8 mouse cellular contexts compared by ENCODE assay signal in genomic region chr1:178463712-178464111, GRCm38 (mm10). TPM values are rescaled to one million over a fixed set of nuclear protein-coding genes. Genes with fewer than 3 reads are reported as not detected.
A peak's percentile ranks its signal among the peaks of the same experiment; 100 is the strongest.
DNase-seq lines count a peak whose midpoint lies in the region; ATAC-seq and TF ChIP-seq lines count a peak whose summit lies in the region.

No protein-coding gene starts in this region.

- in situ Hi-C loops in CH12.LX (cut with MboI; ENCODE audit: low pct_ligation_motif_present, low pct_unique_long_range_greater_than_20kb, low sequenced_read_pairs): loop anchor here (10.0 kb wide), 1 partner anchor 319 kb away; no protein-coding TSS in a partner anchor

- TF ChIP-seq EP300 in CH12.LX (IDR thresholded peaks at IDR 0.05; ENCODE audit: low read length): no peak
- no peak for TF ChIP-seq EP300 in stomach, postnatal 0 days (optimal IDR thresholded peaks at IDR 0.05)

- H3K27ac ChIP-seq in CH12.LX (ENCODE audit: insufficient read depth, low read depth): no peak overlapping the region
- H3K27ac ChIP-seq in forebrain, embryonic 11.5 days (ENCODE audit: low read depth, low read length): no peak overlapping the region
- no peak overlapping the region for H3K27ac ChIP-seq in heart, embryonic 16.5 days (ENCODE audit: low read length)
- H3K27ac ChIP-seq in liver, embryonic 13.5 days: no peak overlapping the region
- no peak overlapping the region for H3K27ac ChIP-seq in neural tube, embryonic 12.5 days
- H3K27ac ChIP-seq in stomach, postnatal 0 days (replicated peaks): no peak overlapping the region

- peak; percentile 91 for ATAC-seq in forebrain, embryonic 11.5 days (replicated peaks; ENCODE audit: low FRiP score)
- ATAC-seq in heart, embryonic 16.5 days (replicated peaks; ENCODE audit: extremely low read depth, insufficient read depth, low FRiP score): peak; percentile 86
- peak; percentile 82 for ATAC-seq in liver, embryonic 13.5 days (ENCODE audit: low read depth)
- ATAC-seq in neural tube, embryonic 12.5 days (ENCODE audit: low FRiP score, low read depth): peak; percentile 90
- peak; percentile 94 for ATAC-seq in stomach, postnatal 0 days (ENCODE audit: low FRiP score, low TSS enrichment)

- TF ChIP-seq RAD21 in CH12.LX (IDR thresholded peaks at IDR 0.05; ENCODE audit: low read depth, low read length): peak; percentile 96

- no peaks in the 10 kb centered on the region for H3K79me2 ChIP-seq in CH12.LX (replicated peaks; ENCODE audit: control insufficient read depth, extremely low read depth, insufficient read depth, poor library complexity, severe bottlenecking)

- no peak for TF ChIP-seq POLR2A in CH12.LX (IDR thresholded peaks at IDR 0.05; ENCODE audit: low read depth, low read length)

- peak; percentile 87 for DNase-seq in CH12.LX (ENCODE audit: extremely low read depth)
- peak; percentile 68 for DNase-seq in c-Kit-positive CD71-positive TER-119-negative erythroid progenitor cells, embryonic 14.5 days (ENCODE audit: low read depth)
- DNase-seq in forebrain, embryonic 11.5 days (ENCODE audit: low spot score): peak; percentile 91
- peak; percentile 87 for DNase-seq in kidney, postnatal 25 days
- DNase-seq in liver, embryonic 13.5 days: peak; percentile 69
- DNase-seq in stomach, postnatal 0 days (ENCODE audit: low spot score): peak; percentile 89

- WGBS in forebrain, embryonic 11.5 days: 0% methylated on average over 2 of the region's 2 CpGs
- 0% methylated on average over 2 of the region's 2 CpGs for WGBS in heart, embryonic 16.5 days
- WGBS in liver, embryonic 13.5 days (ENCODE audit: insufficient replicate concordance): 0% methylated on average over 2 of the region's 2 CpGs
- WGBS in neural tube, embryonic 12.5 days: 0% methylated on average over 2 of the region's 2 CpGs
- WGBS in stomach, postnatal 0 days: 0% methylated on average over 2 of the region's 2 CpGs

- TF ChIP-seq CTCF in CH12.LX (conservative IDR thresholded peaks at IDR 0.05 in 1 of 2, IDR thresholded peaks at IDR 0.05 in 1 of 2; ENCODE audit: low read depth in 2 of 2, low read length in 2 of 2): peak; percentile 65 to 92
- TF ChIP-seq CTCF in stomach, postnatal 0 days (IDR thresholded peaks at IDR 0.05; ENCODE audit: low read depth): peak; percentile 99

- no peak overlapping the region for H3K4me3 ChIP-seq in CH12.LX (replicated peaks in 1 of 3; ENCODE audit: low read depth in 2 of 3, low read length in 2 of 3, poor library complexity in 1 of 3)
- H3K4me3 ChIP-seq in forebrain, embryonic 11.5 days (ENCODE audit: low read depth, low read length): no peak overlapping the region
- H3K4me3 ChIP-seq in heart, embryonic 16.5 days (ENCODE audit: low read length): no peak overlapping the region
- H3K4me3 ChIP-seq in liver, embryonic 13.5 days (replicated peaks): no peak overlapping the region
- no peak overlapping the region for H3K4me3 ChIP-seq in neural tube, embryonic 12.5 days
- H3K4me3 ChIP-seq in stomach, postnatal 0 days (ENCODE audit: low read depth, low read length): no peak overlapping the region

- dilution Hi-C loops in CH12.LX (cut with MboI; ENCODE audit: extremely low pct_ligation_motif_present, extremely low pct_unique_long_range_greater_than_20kb, low sequenced_read_pairs): no loop called here

- no peaks in the 10 kb centered on the region for H3K27me3 ChIP-seq in CH12.LX (replicated peaks)
- H3K27me3 ChIP-seq in forebrain, embryonic 11.5 days (ENCODE audit: control insufficient read depth, insufficient read depth, low read length): no peaks in the 10 kb centered on the region
- H3K27me3 ChIP-seq in heart, embryonic 16.5 days (ENCODE audit: control insufficient read depth, insufficient read depth, low read length): no peaks in the 10 kb centered on the region
- no peaks in the 10 kb centered on the region for H3K27me3 ChIP-seq in liver, embryonic 13.5 days
- H3K27me3 ChIP-seq in neural tube, embryonic 12.5 days (replicated peaks): no peaks in the 10 kb centered on the region
- no peaks in the 10 kb centered on the region for H3K27me3 ChIP-seq in stomach, postnatal 0 days (ENCODE audit: control insufficient read depth, insufficient read depth, low read length)

- H3K9me3 ChIP-seq in CH12.LX (replicated peaks; ENCODE audit: low read length): peaks cover 3% of the 10 kb centered on the region
- H3K9me3 ChIP-seq in forebrain, embryonic 11.5 days (ENCODE audit: control insufficient read depth, low read length): no peaks in the 10 kb centered on the region
- 0 out of 2 replicates have a peak, but pooled peaks cover 3% of the 10 kb centered on the region for H3K9me3 ChIP-seq in heart, embryonic 16.5 days (replicated peaks; ENCODE audit: control insufficient read depth, low read length)
- no peaks in the 10 kb centered on the region for H3K9me3 ChIP-seq in liver, embryonic 13.5 days (replicated peaks)
- no peaks in the 10 kb centered on the region for H3K9me3 ChIP-seq in neural tube, embryonic 12.5 days
- H3K9me3 ChIP-seq in stomach, postnatal 0 days (ENCODE audit: control insufficient read depth, low read length): no peaks in the 10 kb centered on the region

- H3K9ac ChIP-seq in CH12.LX (ENCODE audit: insufficient read depth, low read depth): no peak overlapping the region
- H3K9ac ChIP-seq in forebrain, embryonic 11.5 days (ENCODE audit: low read length): no peak overlapping the region
- no peak overlapping the region for H3K9ac ChIP-seq in heart, embryonic 16.5 days (ENCODE audit: low read length)
- no peak overlapping the region for H3K9ac ChIP-seq in liver, embryonic 13.5 days
- H3K9ac ChIP-seq in neural tube, embryonic 12.5 days: no peak overlapping the region
- no peak overlapping the region for H3K9ac ChIP-seq in stomach, postnatal 0 days (ENCODE audit: low read length)

- H3K4me1 ChIP-seq in CH12.LX (ENCODE audit: control insufficient read depth in 1 of 2, insufficient read depth in 2 of 2): peaks cover 0 to 11% of the 10 kb centered on the region in 2 experiments; a peak in 2 of 4 replicates
- H3K4me1 ChIP-seq in forebrain, embryonic 11.5 days (replicated peaks; ENCODE audit: control insufficient read depth, insufficient read depth, low read length): no peaks in the 10 kb centered on the region
- H3K4me1 ChIP-seq in heart, embryonic 16.5 days (ENCODE audit: control insufficient read depth, insufficient read depth, low read length): peaks cover 4% of the 10 kb centered on the region; the same call in 1 of the 2 replicates
- no peaks in the 10 kb centered on the region for H3K4me1 ChIP-seq in liver, embryonic 13.5 days (replicated peaks)
- H3K4me1 ChIP-seq in neural tube, embryonic 12.5 days: no peaks in the 10 kb centered on the region
- no peaks in the 10 kb centered on the region for H3K4me1 ChIP-seq in stomach, postnatal 0 days (replicated peaks; ENCODE audit: control insufficient read depth, insufficient read depth)

- no peaks in the 10 kb centered on the region for H3K36me3 ChIP-seq in CH12.LX (replicated peaks in 1 of 2; ENCODE audit: control insufficient read depth in 1 of 2, insufficient read depth in 1 of 2, low read length in 1 of 2)
- H3K36me3 ChIP-seq in forebrain, embryonic 11.5 days (ENCODE audit: control insufficient read depth, insufficient read depth, low read length): no peaks in the 10 kb centered on the region
- no peaks in the 10 kb centered on the region for H3K36me3 ChIP-seq in heart, embryonic 16.5 days (ENCODE audit: control insufficient read depth, insufficient read depth)
- no peaks in the 10 kb centered on the region for H3K36me3 ChIP-seq in liver, embryonic 13.5 days
- no peaks in the 10 kb centered on the region for H3K36me3 ChIP-seq in neural tube, embryonic 12.5 days
- no peaks in the 10 kb centered on the region for H3K36me3 ChIP-seq in stomach, postnatal 0 days (ENCODE audit: control insufficient read depth, insufficient read depth, low read length)

- no peak overlapping the region for H3K4me2 ChIP-seq in CH12.LX (ENCODE audit: insufficient read depth, low read depth, poor library complexity, severe bottlenecking)
- no peak overlapping the region for H3K4me2 ChIP-seq in forebrain, embryonic 11.5 days (ENCODE audit: low read depth, low read length, severe bottlenecking)
- H3K4me2 ChIP-seq in heart, embryonic 16.5 days (ENCODE audit: low read depth, low read length): no peak overlapping the region
- H3K4me2 ChIP-seq in liver, embryonic 13.5 days: no peak overlapping the region
- no peak overlapping the region for H3K4me2 ChIP-seq in neural tube, embryonic 12.5 days (replicated peaks)
- H3K4me2 ChIP-seq in stomach, postnatal 0 days (replicated peaks; ENCODE audit: low read depth): no peak overlapping the region

TF ChIP-seq in CH12.LX, 34 proteins besides CTCF, POLR2A, EP300 and RAD21 (continues in another document):
- TF ChIP-seq HCFC1 (IDR thresholded peaks at IDR 0.05; ENCODE audit: low read depth, low read length): no peak; the same call in 1 of the 2 replicates
- no peak for TF ChIP-seq USF1 (IDR thresholded peaks at IDR 0.05; ENCODE audit: low read depth, low read length)
- TF ChIP-seq MAX (IDR thresholded peaks at IDR 0.05; ENCODE audit: low read length): peak; percentile 52; the same call in 1 of the 2 replicates
- no peak for TF ChIP-seq TCF12 (IDR thresholded peaks at IDR 0.05; ENCODE audit: low read depth, low read length)
- no peak for TF ChIP-seq POLR2AphosphoS2 (IDR thresholded peaks at IDR 0.05; ENCODE audit: low read depth, low read length)
- TF ChIP-seq MAFK (IDR thresholded peaks at IDR 0.05; ENCODE audit: insufficient replicate concordance, low read length): peak; percentile 100
- TF ChIP-seq NRF1 (IDR thresholded peaks at IDR 0.05; ENCODE audit: low read depth, low read length): no peak
- TF ChIP-seq MEF2A (IDR thresholded peaks at IDR 0.05; ENCODE audit: borderline replicate concordance, low read depth, low read length): 0 out of 2 replicates have a peak, but pooled peaks have one; percentile 20
- no peak for TF ChIP-seq MAZ (IDR thresholded peaks at IDR 0.05; ENCODE audit: low read depth, low read length)
- no peak for TF ChIP-seq PAX5 (IDR thresholded peaks at IDR 0.05; ENCODE audit: low read length)
- peak; percentile 58; the same call in 1 of the 2 replicates for TF ChIP-seq MYC (IDR thresholded peaks at IDR 0.05; ENCODE audit: low read depth, low read length)
- TF ChIP-seq ZKSCAN1 (IDR thresholded peaks at IDR 0.05; ENCODE audit: borderline replicate concordance, low read depth, low read length): no peak
- TF ChIP-seq IRF4 (IDR thresholded peaks at IDR 0.05; ENCODE audit: low read depth, low read length): 0 out of 2 replicates have a peak, but pooled peaks have one; percentile 48

RNA-seq across cellular contexts. Expression of gene Efcab2, which starts 57.8 kb away (rescaled TPM):
- total RNA-seq in CH12.LX (2012; rRNA removed) (1.2 and 1.5 TPM in 2 replicates), CH12.LX (2014; rRNA removed) (1.8 TPM in 2 replicates)
- 2.8 and 3.2 TPM in 2 replicates for polyA plus RNA-seq in CH12.LX (2012; ENCODE audit: insufficient read length, low read depth)
- 8.3 and 9.5 TPM in 2 replicates for polyA plus RNA-seq in forebrain, embryonic 11.5 days (2014; fragmentation: Nextera tagmentation; extraction: Ambion mirVana)
- 16.2 and 19.1 TPM in 2 replicates for polyA plus RNA-seq in heart, embryonic 16.5 days (2015; fragmentation: Nextera tagmentation; extraction: Ambion mirVana)
- polyA plus RNA-seq in liver, embryonic 13.5 days (2015; fragmentation: Nextera tagmentation; extraction: Ambion mirVana): 3.4 and 4.9 TPM in 2 replicates
- 7.4 and 8.3 TPM in 2 replicates for polyA plus RNA-seq in neural tube, embryonic 12.5 days (2016; fragmentation: Nextera tagmentation; extraction: Ambion mirVana)
- 3.5 and 3.7 TPM in 2 replicates for polyA plus RNA-seq in stomach, postnatal 0 days (2015; fragmentation: Nextera tagmentation; extraction: Ambion mirVana)
